Mouse (Mus musculus) heart, postnatal 0 days (tissue): ENCODE data around the gene Mreg.

ENCODE experiments used
- CTCF ChIP-seq: IDR thresholded peaks from 2 replicates; pipeline ENCODE4 v1.5.1; 2016; ENCODE audit warnings: antibody characterized with exemption, control low read depth, low read depth
- EP300 ChIP-seq: IDR thresholded peaks from 2 replicates; pipeline ENCODE4 v1.6.1; 2016; ENCODE audit warnings: antibody characterized with exemption, low read depth

DNA sequence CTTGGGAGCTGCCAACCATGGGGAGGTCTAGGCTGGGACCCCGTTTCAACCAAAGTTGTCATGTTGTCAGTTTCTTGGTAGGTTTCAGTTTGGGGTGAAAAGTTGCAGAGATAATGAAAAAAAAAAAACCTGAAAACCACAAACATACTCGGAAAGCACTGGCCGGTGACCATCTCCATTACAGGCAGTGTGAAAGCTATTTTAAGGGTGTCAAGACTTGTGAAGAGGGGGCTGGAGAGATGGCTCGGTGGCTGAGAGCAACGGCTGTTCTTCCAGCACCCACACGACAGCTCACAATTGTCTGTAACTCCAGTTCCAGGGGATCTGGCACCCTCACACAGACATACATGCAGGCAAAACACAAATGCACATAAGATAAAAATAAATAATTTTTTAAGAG is 35.9 kb downstream of the Mreg start:
- TF ChIP-seq CTCF (no peak), EP300 (no peak)
